Mouse (Mus musculus) heart, postnatal 25 days (tissue): Measurements from ENCODE around the gene Txndc5. TPM values are rescaled to one million over a fixed set of nuclear protein-coding genes. Genes with fewer than 3 reads are reported as not detected.

Source experiments
- DNase-seq: peaks from one replicate; pipeline ENCODE4 v3.0.0; 2022; ENCODE audit warnings: low spot score
- intact Hi-C: fragments of 180-260 bp; cut with DNase I; formaldehyde crosslinking; loops from one replicate; pipeline ENCODE4 v1.15.1; 2025
- total RNA-seq, 2 experiments: library from RNA; stranded (reverse); gene quantifications; 2 replicates each; pipeline ENCODE4 v1.2.3; 2021

Gene Txndc5
- total RNA-seq, 2 experiments from 2014 or later = 32.3 to 37.4 TPM

DNA sequence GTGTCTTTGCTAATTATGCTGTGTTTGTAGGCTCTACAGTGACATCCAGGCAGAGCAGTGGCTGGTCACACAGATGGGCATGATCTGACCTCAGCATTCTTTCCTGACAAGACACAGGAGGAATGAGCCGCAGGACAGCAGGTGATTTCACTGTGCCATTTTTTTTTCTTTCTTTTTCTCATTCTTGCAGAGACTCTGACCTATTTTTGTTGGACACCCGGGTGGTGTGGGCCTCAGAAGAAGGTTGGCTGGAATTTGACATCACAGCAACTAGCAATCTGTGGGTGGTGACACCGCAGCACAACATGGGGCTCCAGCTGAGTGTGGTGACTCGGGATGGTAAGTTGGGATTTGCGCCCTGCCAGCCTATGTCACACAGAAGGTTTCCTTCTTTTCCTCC lies 43.9 kb downstream of the Txndc5 start:
- no peak for DNase-seq
- intact Hi-C loops = no loop called here

DNA sequence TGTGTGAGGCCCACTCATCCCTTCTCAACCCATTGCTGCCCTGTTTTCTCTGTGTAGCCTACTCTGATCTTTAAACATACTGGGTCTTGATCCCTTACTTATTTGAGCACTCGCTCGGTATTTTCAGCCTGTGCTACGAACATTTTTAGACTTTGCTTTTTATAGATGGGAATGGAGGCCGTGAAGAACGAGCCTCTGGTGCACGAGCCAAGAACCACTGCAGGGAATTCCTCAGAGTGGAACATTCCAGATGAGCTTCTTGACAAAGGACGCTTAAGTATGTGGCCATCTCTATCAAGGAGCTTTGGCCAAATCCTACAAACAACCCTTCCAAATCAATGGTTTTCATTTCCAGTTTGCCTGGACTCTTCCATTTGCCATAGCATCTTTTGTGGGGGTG lies 47.6 kb downstream of the Txndc5 start:
- intact Hi-C loops = no loop called here

GRCm38 (mm10) chr13:38476936-38477335 lies 51.7 kb downstream of the Txndc5 start:
- DNase-seq = no peak
- intact Hi-C loops = no loop called here

More for the DNA sequence above, 47.6 kb downstream of the Txndc5 start:
- DNase-seq = no peak

DNA sequence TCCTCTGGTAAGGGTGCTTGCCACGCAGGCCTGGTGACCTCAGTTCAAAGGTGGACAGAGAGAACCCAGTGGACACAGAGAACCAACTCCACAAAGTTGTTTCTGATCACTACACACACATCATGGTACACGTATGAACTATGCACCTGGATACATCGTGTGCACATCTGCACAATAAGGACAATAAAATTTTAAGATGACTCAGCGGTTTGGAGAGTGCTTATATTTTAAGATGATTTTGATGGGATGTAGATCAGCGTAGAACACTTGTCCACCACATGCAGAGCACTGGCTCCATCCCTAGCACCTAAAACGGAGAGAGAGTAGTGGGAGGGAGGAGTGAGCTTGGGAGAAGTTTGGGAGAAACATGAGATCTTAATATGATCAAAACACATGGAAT lies 55.1 kb downstream of the Txndc5 start:
- no peak for DNase-seq
- intact Hi-C loops = no loop called here

DNA sequence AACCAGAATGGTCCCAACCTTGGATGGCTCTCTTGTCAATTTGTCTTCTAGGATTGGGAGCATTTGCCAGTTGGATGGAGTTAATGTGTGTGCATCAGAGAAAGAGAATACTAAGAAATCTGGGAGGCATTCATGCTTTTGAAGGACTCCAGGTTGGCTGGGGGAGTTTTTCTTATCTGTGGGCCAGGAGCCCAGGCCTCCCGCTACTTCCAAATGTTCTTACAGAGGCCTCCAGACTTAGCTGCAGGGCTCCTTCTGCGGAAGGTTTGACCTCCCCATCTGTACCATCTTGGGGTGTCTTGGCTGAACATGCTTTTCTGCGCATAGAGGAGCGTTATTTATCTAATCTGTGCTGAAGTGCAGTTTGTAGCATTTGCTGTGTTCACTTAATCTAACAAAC lies 56.0 kb downstream of the Txndc5 start:
- no peak for DNase-seq
- intact Hi-C loops = no loop called here

DNA sequence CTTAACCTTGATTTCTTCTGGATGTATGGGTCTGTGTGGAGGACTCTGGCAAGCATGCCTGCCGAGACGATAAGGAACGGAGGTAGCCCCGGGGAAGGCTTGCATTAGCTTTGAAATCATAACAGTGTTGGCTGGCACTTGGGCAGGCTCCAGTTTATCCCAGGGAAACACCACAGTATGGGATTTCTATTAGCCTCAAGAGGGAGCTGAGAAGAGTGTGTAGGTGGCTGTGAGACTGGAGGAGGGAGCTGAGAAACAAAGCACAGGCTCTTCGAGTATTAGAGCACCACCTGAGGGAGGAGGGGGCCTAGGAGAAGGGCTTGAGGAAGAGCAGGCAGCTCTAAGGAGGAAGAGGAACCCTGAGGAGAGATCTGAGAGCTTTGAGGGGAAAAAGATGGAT lies 57.7 kb downstream of the Txndc5 start:
- intact Hi-C loops = no loop called here
- no peak for DNase-seq

DNA sequence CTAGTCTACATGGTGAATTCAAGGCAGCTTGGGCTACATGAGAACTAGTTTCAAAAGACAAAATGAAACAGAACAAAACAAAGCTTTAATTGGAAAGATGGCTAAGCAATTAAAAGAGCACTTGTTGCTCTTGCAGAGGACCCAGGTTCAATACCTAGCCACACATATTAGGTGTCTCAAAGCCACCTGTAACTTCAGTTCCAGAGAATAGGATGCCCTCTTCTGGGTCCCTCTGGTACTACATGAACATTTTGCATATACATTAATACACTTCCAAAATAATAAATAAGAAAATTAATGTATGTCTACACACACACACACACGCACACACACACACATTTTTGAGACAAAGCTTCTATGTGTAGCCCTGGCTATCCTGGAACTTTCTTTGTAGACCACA lies 65.2 kb downstream of the Txndc5 start:
- DNase-seq = no peak
- intact Hi-C loops = no loop called here

DNA sequence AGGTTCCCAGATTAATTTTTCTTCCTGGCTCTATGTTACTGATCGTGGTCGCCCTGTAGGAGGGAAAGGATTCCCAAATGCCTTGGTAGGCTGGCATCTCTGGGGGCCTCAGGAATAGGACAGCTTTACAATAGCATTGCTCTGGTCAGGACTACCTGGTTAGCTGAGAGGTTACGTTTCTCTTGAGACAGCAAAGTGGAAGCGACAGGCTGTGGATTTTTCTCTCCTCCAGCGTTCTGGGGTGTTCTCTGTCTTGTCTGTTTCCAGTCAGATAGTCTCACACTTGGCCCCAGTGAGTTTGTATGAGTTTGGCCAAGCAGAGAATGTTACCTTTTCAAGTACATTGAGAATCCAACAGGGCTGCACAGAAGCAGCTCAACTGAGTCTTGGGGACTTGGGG lies 77.2 kb downstream of the Txndc5 start:
- intact Hi-C loops = no loop called here

More for the DNA sequence above, 77.2 kb downstream of the Txndc5 start:
- DNase-seq = no peak

Other genes with a start within 250 kb of the Txndc5 start
- gene Bmp6, start 183.7 kb downstream of the Txndc5 start, total RNA-seq = 10 to 100 TPM; 19.6 to 23.8 TPM
- 10 to 100 TPM in 1 of 2 experiments, 1 to 10 TPM in 1; 8.9 to 10.2 TPM for gene Bloc1s5, start 106.3 kb upstream of the Txndc5 start, total RNA-seq
- 10 to 100 TPM; 11.2 to 13.7 TPM for gene Eef1e1, start 130.2 kb upstream of the Txndc5 start, total RNA-seq